Mouse (Mus musculus) gastrocnemius, adult 2 months (tissue): ENCODE results near the gene Mesd. TPM values are rescaled to one million over a fixed set of nuclear protein-coding genes. Genes with fewer than 3 reads are reported as not detected.
"Not testable (repeated sequence)": the region's sequence is repeated elsewhere in the genome, so short reads cannot be mapped to it uniquely, and the experiment has no call there.

Experiments used
- DNase-seq: peaks from one replicate; pipeline ENCODE4 v3.0.0; 2022
- H3K27ac ChIP-seq: fragments of 200-600 bp; 2 replicates; pipeline ENCODE4 v1.8.1; 2022; ENCODE audit warnings: mild to moderate bottlenecking
- H3K4me3 ChIP-seq: fragments of 200-600 bp; 2 replicates; pipeline ENCODE4 v1.8.1; 2022; ENCODE audit warnings: mild to moderate bottlenecking, moderate library complexity
- CTCF ChIP-seq: fragments of 200-600 bp; IDR thresholded peaks from 2 replicates; pipeline ENCODE4 v1.8.1; 2022; ENCODE audit warnings: antibody characterized with exemption, mild to moderate bottlenecking, moderate library complexity
- intact Hi-C: fragments of 180-260 bp; cut with DNase I; formaldehyde crosslinking; loops from one replicate; pipeline ENCODE4 v1.15.1; 2025
- total RNA-seq, 2 experiments: library from RNA; stranded (reverse); gene quantifications; 2 replicates each; pipeline ENCODE4 v1.2.3; 2021

The Mesd gene
- total RNA-seq, 2 experiments from 2014 or later: 22.2 to 33.3 TPM

- DNase-seq: peak; percentile 87
These were observed 818 bp upstream of the Mesd start for GRCm38 (mm10) chr7:83883276-83884020.

GRCm38 (mm10) chr7:83884921-83885532, 761 bp downstream of the Mesd start:
- TF ChIP-seq CTCF: no peak
- no peak for DNase-seq
- peak overlapping the region; percentile 79 for H3K4me3 ChIP-seq
- intact Hi-C loops: loop anchor here (10.0 kb wide), 2 partner anchors 190 to 220 kb away; no protein-coding TSS in a partner anchor
- peak overlapping the region; percentile 98 for H3K27ac ChIP-seq

More at GRCm38 (mm10) chr7:83883276-83884020, 818 bp upstream of the Mesd start:
- Histone ChIP-seq H3K4me3 (peak overlapping the region; percentile 79), H3K27ac (peak overlapping the region; percentile 98)
- TF ChIP-seq CTCF: no peak
- intact Hi-C loops: loop anchor here (10.0 kb wide), 2 partner anchors 189 to 219 kb away; no protein-coding TSS in a partner anchor

GRCm38 (mm10) chr7:83885835-83886234, 1.6 kb downstream of the Mesd start:
- no peak overlapping the region for H3K27ac ChIP-seq
- intact Hi-C loops: loop anchor here (10.0 kb wide), 2 partner anchors 191 to 221 kb away; no protein-coding TSS in a partner anchor
- no peak for DNase-seq

GRCm38 (mm10) chr7:83886366-83887129, 2.3 kb downstream of the Mesd start:
- Histone ChIP-seq H3K4me3 (no peak overlapping the region), H3K27ac (no peak overlapping the region)
- DNase-seq: no peak
- intact Hi-C loops: loop anchor here (10.0 kb wide), 2 partner anchors 192 to 222 kb away; no protein-coding TSS in a partner anchor
- TF ChIP-seq CTCF: peak; percentile 62

More at GRCm38 (mm10) chr7:83885835-83886234, 1.6 kb downstream of the Mesd start:
- TF ChIP-seq CTCF: no peak
- no peak overlapping the region for H3K4me3 ChIP-seq

- Histone ChIP-seq H3K4me3 (no peak overlapping the region), H3K27ac (peak overlapping the region; percentile 79)
- TF ChIP-seq CTCF: no peak
- intact Hi-C loops: loop anchor here (2.0 to 10.0 kb wide), 3 partner anchors 83 to 225 kb away; no protein-coding TSS in a partner anchor
- peak; percentile 77 for DNase-seq
These were observed 5.1 kb downstream of the Mesd start for GRCm38 (mm10) chr7:83889383-83889782.

- H3K4me3 ChIP-seq, DNase-seq: not testable (repeated sequence)
- intact Hi-C loops: loop anchor here (2.0 to 10.0 kb wide), 5 partner anchors 83 to 797 kb away; partner anchors contain the start of genes Abhd17c and Zfand6
- peak overlapping the region; percentile 79 for H3K27ac ChIP-seq
These were observed 5.7 kb downstream of the Mesd start for GRCm38 (mm10) chr7:83889946-83890345.

- peak; percentile 32; the same call in 1 of the 2 replicates for TF ChIP-seq CTCF
- Histone ChIP-seq H3K4me3 (peak overlapping the region; percentile 94), H3K27ac (peak overlapping the region; percentile 89)
- DNase-seq: peak; percentile 100
- intact Hi-C loops: loop anchor here (5.0 to 10.0 kb wide), 2 partner anchors 263 to 796 kb away; partner anchors contain the start of genes Abhd17c and Zfand6
These were observed 7.4 kb downstream of the Mesd start for GRCm38 (mm10) chr7:83891433-83892332.

GRCm38 (mm10) chr7:83892333-83892669, 8.0 kb downstream of the Mesd start:
- DNase-seq: no peak
- Histone ChIP-seq H3K4me3 (peak overlapping the region; percentile 94), H3K27ac (peak overlapping the region; percentile 89)
- no peak for TF ChIP-seq CTCF
- intact Hi-C loops: loop anchor here (5.0 to 10.0 kb wide), 2 partner anchors 262 to 795 kb away; partner anchors contain the start of genes Abhd17c and Zfand6

- Histone ChIP-seq H3K4me3 (no peak overlapping the region), H3K27ac (no peak overlapping the region)
- intact Hi-C loops: loop anchor here (5.0 to 10.0 kb wide), 2 partner anchors 260 to 793 kb away; partner anchors contain the start of genes Abhd17c and Zfand6
- no peak for TF ChIP-seq CTCF
- DNase-seq: no peak
These were observed 10.1 kb downstream of the Mesd start for GRCm38 (mm10) chr7:83894348-83894747.

GRCm38 (mm10) chr7:83896077-83896740, 11.9 kb downstream of the Mesd start:
- DNase-seq: no peak
- no peak overlapping the region for H3K27ac ChIP-seq
- no peak overlapping the region for H3K4me3 ChIP-seq
- intact Hi-C loops: loop anchor here (10.0 kb wide), 1 partner anchor 259 kb away; the partner anchor contains the start of gene Abhd17c
- no peak for TF ChIP-seq CTCF

GRCm38 (mm10) chr7:83898267-83898666, 14.0 kb downstream of the Mesd start:
- intact Hi-C loops: loop anchor here (10.0 kb wide), 1 partner anchor 257 kb away; the partner anchor contains the start of gene Abhd17c

More at GRCm38 (mm10) chr7:83898267-83898666, 14.0 kb downstream of the Mesd start:
- no peak overlapping the region for H3K4me3 ChIP-seq
- no peak overlapping the region for H3K27ac ChIP-seq
- no peak for TF ChIP-seq CTCF
- DNase-seq: no peak
